Mouse (Mus musculus): ENCODE data around the gene Tmem72. TPM values are rescaled to one million over a fixed set of nuclear protein-coding genes. Genes with fewer than 3 reads are reported as not detected.

Gene Tmem72
- polyA plus RNA-seq, 1 experiment from 2014 or later: not detected

- ATAC-seq: no peak
- no peak overlapping the region for H3K4me3 ChIP-seq (ENCODE audit: low read depth, low read length)
- TF ChIP-seq CTCF (IDR thresholded peaks at IDR 0.05; ENCODE audit: low read depth): peak; percentile 87
- H3K36me3 ChIP-seq (ENCODE audit: control insufficient read depth, insufficient read depth): no peaks in the 10 kb centered on the region
- WGBS: 43% methylated on average over 2 of the region's 2 CpGs
- no peaks in the 10 kb centered on the region for H3K27me3 ChIP-seq (replicated peaks; ENCODE audit: control insufficient read depth, insufficient read depth, low read length)
- H3K9me3 ChIP-seq (ENCODE audit: control insufficient read depth): no peaks in the 10 kb centered on the region
- H3K9ac ChIP-seq (ENCODE audit: low read depth, low read length): no peak overlapping the region
- no peak overlapping the region for H3K4me2 ChIP-seq (replicated peaks; ENCODE audit: low read depth)
- H3K4me1 ChIP-seq (replicated peaks; ENCODE audit: control insufficient read depth, insufficient read depth, low read length): no peaks in the 10 kb centered on the region
- H3K27ac ChIP-seq (ENCODE audit: low read depth, low read length): no peak overlapping the region
Observed at GRCm38 (mm10) chr6:116697413-116697812, 19.3 kb downstream of the Tmem72 start.

- Histone ChIP-seq H3K36me3 (ENCODE audit: control insufficient read depth, insufficient read depth) (no peaks in the 10 kb centered on the region), H3K9me3 (ENCODE audit: control insufficient read depth) (no peaks in the 10 kb centered on the region), H3K4me3 (ENCODE audit: low read depth, low read length) (no peak overlapping the region), H3K27ac (ENCODE audit: low read depth, low read length) (no peak overlapping the region), H3K27me3 (replicated peaks; ENCODE audit: control insufficient read depth, insufficient read depth, low read length) (no peaks in the 10 kb centered on the region), H3K9ac (ENCODE audit: low read depth, low read length) (no peak overlapping the region), H3K4me1 (replicated peaks; ENCODE audit: control insufficient read depth, insufficient read depth, low read length) (no peaks in the 10 kb centered on the region), H3K4me2 (replicated peaks; ENCODE audit: low read depth) (no peak overlapping the region)
- no peak for ATAC-seq
- 69% methylated on average over 3 of the region's 3 CpGs for WGBS
- TF ChIP-seq CTCF (IDR thresholded peaks at IDR 0.05; ENCODE audit: low read depth): no peak
Observed at GRCm38 (mm10) chr6:116694346-116694745, 22.4 kb downstream of the Tmem72 start.

GRCm38 (mm10) chr6:116693639-116694038, 23.1 kb downstream of the Tmem72 start:
- Histone ChIP-seq H3K4me2 (replicated peaks; ENCODE audit: low read depth) (no peak overlapping the region), H3K27me3 (replicated peaks; ENCODE audit: control insufficient read depth, insufficient read depth, low read length) (no peaks in the 10 kb centered on the region), H3K9ac (ENCODE audit: low read depth, low read length) (no peak overlapping the region), H3K9me3 (ENCODE audit: control insufficient read depth) (no peaks in the 10 kb centered on the region), H3K4me3 (ENCODE audit: low read depth, low read length) (no peak overlapping the region), H3K36me3 (ENCODE audit: control insufficient read depth, insufficient read depth) (no peaks in the 10 kb centered on the region), H3K4me1 (replicated peaks; ENCODE audit: control insufficient read depth, insufficient read depth, low read length) (no peaks in the 10 kb centered on the region), H3K27ac (ENCODE audit: low read depth, low read length) (no peak overlapping the region)
- no peak for ATAC-seq
- WGBS: 71% methylated on average over 4 of the region's 4 CpGs
- TF ChIP-seq CTCF (IDR thresholded peaks at IDR 0.05; ENCODE audit: low read depth): no peak

- H3K4me1 ChIP-seq (replicated peaks; ENCODE audit: control insufficient read depth, insufficient read depth, low read length): no peaks in the 10 kb centered on the region
- no peak overlapping the region for H3K27ac ChIP-seq (ENCODE audit: low read depth, low read length)
- ATAC-seq: no peak
- H3K9me3 ChIP-seq (ENCODE audit: control insufficient read depth): no peaks in the 10 kb centered on the region
- H3K36me3 ChIP-seq (ENCODE audit: control insufficient read depth, insufficient read depth): no peaks in the 10 kb centered on the region
- TF ChIP-seq CTCF (IDR thresholded peaks at IDR 0.05; ENCODE audit: low read depth): no peak
- H3K4me3 ChIP-seq (ENCODE audit: low read depth, low read length): no peak overlapping the region
- H3K4me2 ChIP-seq (replicated peaks; ENCODE audit: low read depth): no peak overlapping the region
- H3K27me3 ChIP-seq (replicated peaks; ENCODE audit: control insufficient read depth, insufficient read depth, low read length): no peaks in the 10 kb centered on the region
- 18% methylated on average over 6 of the region's 6 CpGs for WGBS
- no peak overlapping the region for H3K9ac ChIP-seq (ENCODE audit: low read depth, low read length)
Observed at GRCm38 (mm10) chr6:116682317-116682716, 34.4 kb downstream of the Tmem72 start.

- no peak for ATAC-seq
- 74% methylated on average over 5 of the region's 5 CpGs for WGBS
- Histone ChIP-seq H3K4me2 (replicated peaks; ENCODE audit: low read depth) (no peak overlapping the region), H3K27ac (ENCODE audit: low read depth, low read length) (no peak overlapping the region), H3K4me1 (replicated peaks; ENCODE audit: control insufficient read depth, insufficient read depth, low read length) (no peaks in the 10 kb centered on the region), H3K4me3 (ENCODE audit: low read depth, low read length) (no peak overlapping the region), H3K36me3 (ENCODE audit: control insufficient read depth, insufficient read depth) (no peaks in the 10 kb centered on the region), H3K27me3 (replicated peaks; ENCODE audit: control insufficient read depth, insufficient read depth, low read length) (no peaks in the 10 kb centered on the region), H3K9ac (ENCODE audit: low read depth, low read length) (no peak overlapping the region), H3K9me3 (ENCODE audit: control insufficient read depth) (no peaks in the 10 kb centered on the region)
- TF ChIP-seq CTCF (IDR thresholded peaks at IDR 0.05; ENCODE audit: low read depth): no peak
Observed at GRCm38 (mm10) chr6:116679563-116680288, 37.0 kb downstream of the Tmem72 start.

GRCm38 (mm10) chr6:116677321-116677720, 39.4 kb downstream of the Tmem72 start:
- TF ChIP-seq CTCF (IDR thresholded peaks at IDR 0.05; ENCODE audit: low read depth): no peak
- Histone ChIP-seq H3K27me3 (replicated peaks; ENCODE audit: control insufficient read depth, insufficient read depth, low read length) (no peaks in the 10 kb centered on the region), H3K27ac (ENCODE audit: low read depth, low read length) (no peak overlapping the region), H3K4me3 (ENCODE audit: low read depth, low read length) (no peak overlapping the region), H3K9me3 (ENCODE audit: control insufficient read depth) (no peaks in the 10 kb centered on the region), H3K4me2 (replicated peaks; ENCODE audit: low read depth) (no peak overlapping the region), H3K9ac (ENCODE audit: low read depth, low read length) (no peak overlapping the region), H3K36me3 (ENCODE audit: control insufficient read depth, insufficient read depth) (no peaks in the 10 kb centered on the region), H3K4me1 (replicated peaks; ENCODE audit: control insufficient read depth, insufficient read depth, low read length) (peaks cover 6% of the 10 kb centered on the region)
- ATAC-seq: no peak
- 70% methylated on average over 6 of the region's 6 CpGs for WGBS
